Mouse (Mus musculus) ovary, postnatal 10 days (tissue): ENCODE results near the gene Tbc1d1.
"Not testable (repeated sequence)": the region's sequence is repeated elsewhere in the genome, so short reads cannot be mapped to it uniquely, and the experiment has no call there.

Experiments
- DNase-seq: peaks from one replicate; pipeline ENCODE4 v3.0.0; 2022; ENCODE audit warnings: low spot score

Tbc1d1 gene

DNA sequence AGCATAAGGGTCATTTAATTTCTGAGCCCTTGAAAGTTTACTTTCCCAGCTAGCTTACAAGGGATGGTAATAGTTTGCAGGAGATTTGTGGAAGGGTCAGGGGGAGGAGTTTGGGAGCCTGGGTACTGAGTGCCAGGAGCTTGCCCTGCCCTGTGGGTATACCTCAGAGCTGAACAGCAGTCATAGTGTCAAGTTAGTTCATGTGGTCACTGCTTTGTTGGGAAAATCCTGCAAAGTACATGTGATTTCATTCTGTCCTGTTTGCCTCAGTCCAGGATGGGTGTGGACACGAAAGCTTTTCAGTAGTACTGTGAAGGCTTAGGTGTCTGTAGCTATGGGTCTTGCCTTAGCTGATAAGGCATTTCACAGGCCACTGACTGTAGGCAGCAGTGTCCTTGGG lies 159.0 kb downstream of the Tbc1d1 start:
- no peak for DNase-seq

DNA sequence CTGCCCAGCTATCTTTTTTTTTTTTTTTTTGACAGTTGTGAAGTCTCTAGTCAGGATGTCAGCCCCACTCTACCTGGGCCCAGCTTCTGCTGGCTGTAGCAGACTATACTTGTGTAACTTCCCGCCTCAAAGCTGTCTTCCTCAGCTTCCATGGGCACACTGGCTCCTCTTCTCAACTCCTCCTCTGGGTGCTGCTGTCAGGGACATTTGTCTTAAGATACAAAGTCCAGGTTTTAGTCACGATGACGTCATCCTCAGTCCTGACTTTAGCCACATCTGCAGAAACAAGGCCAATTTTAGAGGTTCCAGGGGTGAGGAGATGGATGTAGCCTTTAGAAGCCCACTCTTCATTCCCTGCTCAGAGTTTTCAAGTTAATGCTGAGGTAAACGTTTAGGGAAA lies 167.2 kb downstream of the Tbc1d1 start:
- DNase-seq, result no peak

DNA sequence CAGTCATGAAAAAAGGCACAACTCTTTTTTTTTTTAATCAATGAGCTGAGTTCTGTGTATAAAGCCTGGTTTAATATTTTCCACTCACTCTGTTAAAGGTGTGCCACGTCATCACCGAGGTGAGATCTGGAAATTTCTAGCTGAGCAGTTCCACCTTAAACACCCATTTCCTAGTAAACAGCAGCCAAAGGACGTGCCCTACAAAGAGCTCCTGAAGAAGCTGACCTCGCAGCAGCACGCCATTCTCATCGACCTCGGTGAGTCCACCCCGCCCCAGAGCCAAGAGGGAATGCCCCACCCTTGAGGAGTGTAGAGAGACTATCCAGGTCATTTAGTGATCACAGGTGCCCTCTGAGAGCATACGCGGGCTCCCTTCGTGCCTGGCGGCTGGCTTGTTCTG lies 168.2 kb downstream of the Tbc1d1 start:
- DNase-seq, result no peak

DNA sequence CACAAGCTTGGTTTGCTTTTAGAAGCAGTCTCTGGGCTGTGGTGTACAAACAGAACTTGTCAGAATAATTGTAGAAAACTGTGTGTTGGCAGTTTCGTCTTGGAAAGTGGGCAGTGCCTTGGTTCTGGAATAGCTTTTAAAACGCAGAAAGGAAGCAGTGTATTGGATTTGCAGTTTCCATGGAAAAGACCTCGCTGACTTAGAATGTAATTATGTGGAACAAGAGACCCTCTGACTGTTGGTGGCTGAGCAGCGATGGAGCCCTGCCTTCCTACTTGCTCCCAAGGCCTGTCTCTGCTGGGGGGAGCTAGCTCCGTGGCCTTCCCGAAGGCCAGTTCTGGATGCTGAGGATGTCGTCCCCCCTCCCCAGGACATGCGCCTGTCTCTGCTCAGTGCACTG lies 168.8 kb downstream of the Tbc1d1 start:
- no peak for DNase-seq

DNA sequence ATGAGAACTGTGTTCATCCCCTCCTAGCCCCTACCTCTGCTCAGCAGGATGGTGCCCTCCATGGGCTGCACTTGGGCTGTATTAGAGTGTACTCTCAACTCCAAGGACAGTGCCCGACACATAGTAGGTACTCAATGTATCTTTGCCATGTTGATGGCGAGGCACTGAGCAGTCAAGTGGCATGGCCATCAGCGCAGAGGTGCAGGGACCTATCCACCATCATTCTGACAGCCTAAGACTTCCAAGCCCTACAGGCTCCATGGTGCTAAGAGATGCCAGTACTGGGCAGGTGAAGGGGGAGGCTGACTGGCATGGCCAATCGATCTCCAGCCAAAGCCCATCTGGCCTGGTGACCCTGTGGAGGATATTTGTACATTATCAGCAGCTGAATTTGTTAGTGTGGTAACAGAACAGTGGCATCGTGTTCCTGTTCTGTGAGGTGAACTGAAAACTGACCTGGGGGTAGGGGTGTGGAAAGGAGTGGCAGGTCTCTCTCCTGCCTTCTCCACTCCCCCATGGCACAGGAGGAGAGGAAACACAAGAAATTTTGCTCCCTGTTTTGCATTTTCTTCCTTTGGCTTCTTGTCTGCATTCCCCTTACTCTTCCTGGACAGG lies 169.7 kb downstream of the Tbc1d1 start:
- no peak for DNase-seq

DNA sequence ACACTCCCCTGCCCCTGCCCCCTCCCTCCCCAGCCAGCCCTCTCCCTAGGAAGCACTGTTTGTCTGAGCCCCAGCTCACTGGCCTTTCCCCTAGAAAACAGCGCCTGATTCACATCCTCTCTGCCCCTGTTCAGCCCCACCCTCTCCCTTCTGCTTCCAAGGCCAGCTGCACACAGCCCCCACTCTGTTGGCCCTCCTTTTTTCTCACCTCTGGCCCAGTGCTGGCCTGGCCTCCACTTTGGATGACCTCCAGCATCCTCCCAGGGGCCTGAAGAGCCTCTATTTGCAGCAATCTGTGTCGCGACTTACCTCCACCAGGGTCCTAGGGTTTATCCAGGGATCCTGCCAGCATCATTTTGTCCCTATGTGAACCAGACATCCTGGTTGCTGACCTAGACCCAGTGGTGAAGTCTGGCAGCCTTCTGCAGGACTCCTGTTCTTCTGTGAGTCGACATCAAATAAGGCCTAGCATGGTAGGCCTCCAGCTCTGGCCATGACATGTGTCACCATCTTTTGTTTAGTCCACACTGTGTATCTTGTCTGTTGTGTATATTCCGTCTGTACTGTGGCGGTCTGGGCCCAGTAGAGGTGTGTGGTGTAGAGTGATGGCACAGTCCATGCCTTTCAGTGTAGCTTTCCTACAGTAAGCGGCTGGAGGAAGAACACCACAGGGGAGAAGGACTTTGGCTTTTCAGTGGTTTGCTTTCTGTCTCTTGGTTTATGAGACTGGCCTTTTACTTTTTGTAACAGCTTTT lies 170.5 kb downstream of the Tbc1d1 start:
- no peak for DNase-seq

DNA sequence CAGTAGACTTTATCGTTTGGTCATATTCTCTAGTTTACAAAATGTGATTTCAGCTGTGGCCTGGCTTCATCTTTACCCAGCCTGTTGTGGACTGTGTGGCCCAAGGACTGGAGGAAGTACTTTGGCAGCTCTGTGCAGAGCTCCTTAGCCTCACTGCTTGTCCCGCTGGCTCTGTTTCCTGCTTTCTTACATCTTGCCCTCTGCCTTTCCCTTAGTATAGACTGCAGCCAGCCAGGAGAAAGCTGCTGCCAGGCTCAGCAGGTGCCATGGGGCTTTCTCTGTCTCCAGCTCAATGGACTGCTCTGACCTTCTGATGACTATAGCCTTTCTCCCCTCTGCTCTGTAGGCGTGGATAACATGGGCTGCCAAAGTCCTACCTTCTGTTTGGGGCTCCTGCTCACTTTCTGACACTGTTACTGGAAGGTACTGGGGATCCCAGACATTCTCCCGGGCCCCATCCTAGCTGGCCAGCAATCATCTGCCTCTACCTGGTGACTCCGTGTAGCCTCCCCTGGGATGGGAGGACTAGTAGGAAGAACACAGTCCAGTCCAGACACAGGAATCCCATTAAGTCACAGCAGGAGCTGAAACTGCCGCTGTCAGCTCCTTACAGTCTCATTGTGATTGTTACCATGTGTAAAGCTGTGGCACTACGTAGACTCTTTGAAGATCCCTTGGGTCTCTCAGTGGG lies 171.3 kb downstream of the Tbc1d1 start:
- no peak for DNase-seq

DNA sequence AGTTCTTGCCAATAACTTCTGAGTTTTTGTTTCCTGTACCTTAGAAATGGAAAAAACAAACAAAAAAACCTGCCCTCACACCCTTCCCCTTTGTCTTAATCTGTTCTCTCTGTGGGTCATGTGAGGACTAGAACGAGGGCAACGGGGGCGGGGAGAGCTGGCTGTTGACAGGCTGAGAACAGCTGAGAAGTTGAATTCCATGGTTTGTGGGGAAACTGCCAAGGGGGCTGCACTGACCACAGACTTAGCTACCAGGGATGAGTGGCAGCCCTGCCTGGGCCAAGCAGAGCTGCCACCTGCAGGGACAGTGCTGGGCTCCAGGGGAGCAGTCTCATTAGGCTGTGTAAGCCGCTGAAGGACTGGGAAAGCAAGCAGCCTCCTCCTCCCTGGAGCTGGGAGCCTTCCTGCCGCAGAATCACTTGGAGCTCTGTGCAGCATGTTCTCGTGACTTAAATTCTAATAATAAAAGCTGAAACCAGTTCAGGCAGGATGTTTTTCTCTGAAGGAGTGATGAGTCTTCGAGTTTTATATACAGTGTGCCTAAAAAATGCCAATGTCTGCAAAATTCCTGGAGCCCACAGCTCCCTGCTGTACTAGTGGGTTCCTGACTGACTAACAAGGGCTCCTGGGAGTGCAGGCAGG lies 180.8 kb downstream of the Tbc1d1 start:
- DNase-seq, result no peak

DNA sequence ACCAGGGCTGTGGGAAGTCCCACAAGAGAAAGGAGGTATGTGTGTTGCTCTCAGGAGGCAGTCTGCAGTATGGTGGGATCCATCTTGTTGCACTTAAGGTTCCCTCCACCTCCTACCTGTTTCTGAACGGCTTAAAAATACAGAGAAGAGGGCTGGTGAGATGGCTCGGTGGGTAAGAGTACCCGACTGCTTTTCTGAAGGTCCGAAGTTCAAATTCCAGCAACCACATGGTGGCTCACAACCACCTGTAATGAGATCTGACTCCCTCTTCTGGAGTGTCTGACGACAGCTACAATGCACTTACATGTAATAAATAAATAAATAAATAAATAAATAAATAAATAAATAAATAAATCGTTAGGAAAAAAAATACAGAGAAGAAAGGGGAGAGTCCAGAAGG lies 182.7 kb downstream of the Tbc1d1 start:
- DNase-seq, result not testable (repeated sequence)

DNA sequence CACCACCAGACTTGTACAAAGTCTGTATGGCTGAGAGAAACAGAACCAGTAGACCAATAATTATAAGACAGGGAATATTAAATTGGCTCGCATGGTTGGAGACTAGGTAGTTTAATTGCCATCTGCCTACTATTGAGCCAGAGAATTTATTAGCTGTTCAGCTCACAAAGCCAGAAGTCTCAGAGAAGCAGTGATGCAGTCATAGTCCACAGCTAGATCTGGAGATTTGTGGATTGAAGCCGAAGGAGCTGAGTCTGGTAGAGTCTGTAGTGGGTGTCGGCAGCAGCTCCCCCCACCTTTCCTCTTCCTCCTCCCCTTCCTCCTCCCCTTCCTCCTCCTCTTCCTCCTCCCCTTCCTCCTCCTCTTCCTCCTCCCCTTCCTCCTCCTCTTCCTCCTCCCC lies 184.3 kb downstream of the Tbc1d1 start:
- no peak for DNase-seq

DNA sequence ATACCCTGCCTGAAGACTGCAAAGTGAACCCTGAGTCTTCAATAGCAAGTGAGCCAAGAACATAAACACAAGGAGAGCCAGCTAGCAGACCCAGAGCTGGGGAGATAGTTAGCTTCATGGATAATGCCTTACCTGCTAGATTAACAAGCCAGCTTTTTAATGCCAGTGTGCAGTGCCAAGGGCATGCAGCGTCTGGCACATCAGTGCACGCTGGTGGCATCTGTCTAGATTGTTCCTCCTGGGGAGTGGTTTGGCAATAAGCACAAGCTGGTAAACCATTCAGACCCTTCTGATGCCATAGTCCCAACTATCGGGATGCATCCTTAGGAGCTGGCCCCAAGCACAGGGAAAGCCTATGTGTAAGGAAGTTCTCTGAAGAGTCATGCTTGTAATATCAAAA lies 185.6 kb downstream of the Tbc1d1 start:
- DNase-seq, result no peak

DNA sequence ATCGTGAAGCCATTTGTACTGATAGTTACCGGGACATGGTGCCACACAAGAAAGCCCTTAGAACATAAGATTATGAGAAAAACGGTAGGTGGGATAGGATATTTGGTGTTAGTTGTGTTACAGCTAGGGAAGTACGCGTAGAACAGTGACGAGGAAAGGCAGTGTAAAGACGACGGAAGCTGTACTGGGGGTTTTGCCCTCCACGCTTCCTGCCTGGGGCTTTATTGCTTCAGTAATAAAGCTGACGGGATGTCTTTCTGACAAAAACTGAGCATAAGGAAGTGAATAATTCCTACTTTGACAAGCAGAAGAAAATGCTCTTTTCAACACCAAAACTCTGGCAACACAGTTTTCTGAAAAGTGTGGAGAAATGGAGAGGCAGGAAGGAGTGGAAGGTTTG lies 186.0 kb downstream of the Tbc1d1 start:
- DNase-seq, result no peak

DNA sequence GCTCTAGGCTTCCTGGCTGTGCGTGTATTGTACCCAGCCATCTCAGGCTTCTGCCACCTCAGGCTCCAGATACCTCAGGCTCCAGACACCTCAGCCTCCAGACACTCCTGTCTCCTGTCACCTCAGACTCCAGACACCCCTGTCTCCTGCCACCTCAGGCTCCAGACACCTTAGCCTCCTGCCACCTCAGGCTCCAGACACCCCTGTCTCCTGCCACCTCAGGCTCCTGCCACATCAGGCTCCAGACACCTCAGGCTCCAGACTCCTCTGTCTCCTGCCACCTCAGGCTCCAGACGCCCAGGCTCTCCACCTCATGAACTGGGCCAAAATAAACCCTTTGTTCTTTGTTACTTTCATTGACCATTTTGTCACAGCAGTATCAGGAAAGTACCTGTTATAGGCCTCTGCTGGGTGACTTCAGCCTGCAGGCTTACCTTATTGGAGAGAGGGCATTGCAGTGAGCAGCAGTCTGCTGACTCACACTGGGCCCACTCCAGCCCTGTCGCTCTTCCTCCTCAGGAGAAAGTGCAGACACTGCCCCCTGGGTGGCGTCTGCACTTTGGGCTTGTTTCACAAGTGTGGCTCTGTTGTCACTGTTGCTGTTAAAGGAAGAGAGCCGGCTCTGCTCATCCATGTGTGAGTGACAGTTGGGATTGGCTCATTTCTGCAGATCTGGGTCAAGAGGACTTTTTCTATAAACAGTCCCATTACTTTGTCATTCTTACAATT lies 188.0 kb downstream of the Tbc1d1 start:
- no peak for DNase-seq

DNA sequence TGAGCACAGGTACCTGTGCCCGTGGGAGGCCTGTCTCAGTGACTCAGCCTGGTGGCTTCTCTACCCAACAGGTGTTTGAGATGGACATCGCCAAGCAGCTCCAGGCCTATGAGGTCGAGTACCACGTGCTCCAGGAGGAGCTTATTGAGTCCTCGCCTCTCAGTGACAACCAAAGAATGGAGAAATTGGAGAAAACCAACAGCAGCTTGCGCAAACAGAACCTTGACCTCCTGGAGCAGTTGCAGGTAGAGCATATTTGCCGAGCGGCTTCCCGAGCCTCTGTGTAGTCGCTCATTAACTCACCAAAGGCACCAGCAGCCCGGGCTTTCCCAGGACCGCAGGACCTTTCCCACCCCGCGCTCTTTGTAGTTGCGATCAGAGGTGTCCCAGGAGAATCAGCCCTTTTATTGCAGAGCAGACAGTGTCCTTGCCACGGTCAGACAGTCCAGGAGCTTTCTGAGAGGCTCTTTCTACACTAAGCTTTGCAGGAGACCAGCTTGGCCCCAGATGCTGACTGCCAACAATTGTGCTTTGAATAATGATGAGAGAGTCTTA lies 189.2 kb downstream of the Tbc1d1 start:
- no peak for DNase-seq

DNA sequence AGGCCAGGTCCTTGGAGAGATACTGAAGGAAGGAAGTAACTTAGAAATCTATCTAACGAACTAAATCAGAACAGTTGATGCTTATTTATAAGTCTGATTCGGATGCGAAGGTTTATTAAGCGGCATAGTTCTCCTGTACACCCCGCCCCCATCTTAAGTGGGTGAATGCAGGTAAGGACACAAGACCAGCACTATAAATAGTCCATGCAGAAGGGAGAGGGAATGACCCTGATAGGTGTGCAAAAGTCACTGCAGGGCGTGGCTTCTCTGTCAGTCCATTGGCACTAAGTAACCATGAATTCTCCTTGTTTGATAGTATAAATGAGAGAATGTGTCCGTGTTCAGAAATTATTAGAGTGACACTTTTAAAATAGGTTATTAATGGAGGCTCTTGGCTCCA lies 189.7 kb downstream of the Tbc1d1 start:
- no peak for DNase-seq

DNA sequence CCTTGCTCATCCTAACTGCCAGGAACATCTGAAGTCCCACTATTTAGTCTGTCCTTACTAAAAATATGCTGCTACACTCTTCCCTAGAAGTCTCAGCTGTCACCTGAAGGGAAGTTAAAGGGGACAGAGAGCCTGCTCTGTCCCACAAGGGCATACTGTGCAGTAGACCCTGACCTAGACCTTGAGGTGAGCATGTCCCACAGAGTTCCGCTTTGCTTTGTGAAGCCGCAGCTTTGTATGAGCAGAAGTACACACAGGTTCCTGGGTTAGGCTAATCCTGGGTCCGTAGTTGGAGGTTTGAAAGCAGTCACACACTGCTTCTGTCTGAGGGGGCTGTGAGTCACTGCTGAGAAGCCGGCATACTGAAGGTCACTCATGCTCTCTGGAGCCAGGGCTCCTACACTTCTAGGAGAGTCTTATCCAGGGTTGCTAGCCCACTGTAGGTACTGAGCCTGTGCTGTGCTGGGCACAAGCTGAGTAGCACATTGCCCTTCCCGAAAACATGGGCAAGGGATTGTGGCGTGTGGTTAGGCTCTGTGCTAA lies 190.3 kb downstream of the Tbc1d1 start:
- DNase-seq, result no peak

DNA sequence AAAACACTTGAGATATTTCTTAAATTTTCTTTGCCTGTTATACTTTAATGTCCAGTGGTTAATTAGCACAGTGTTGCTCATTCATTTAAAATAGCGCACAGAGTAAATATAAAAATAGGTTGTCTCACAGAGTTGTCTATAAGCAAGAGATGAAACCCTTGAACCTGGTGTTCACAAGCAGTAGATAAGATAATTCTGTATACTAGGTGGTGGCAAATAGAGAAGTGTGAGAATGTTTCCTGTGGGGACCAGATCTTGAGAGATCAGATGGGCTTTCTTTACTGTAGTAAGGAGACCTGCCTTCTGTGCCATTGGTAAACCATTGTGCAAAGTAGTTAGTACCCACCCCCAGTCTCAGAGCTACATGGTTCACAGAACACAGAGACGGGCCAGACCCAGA lies 192.1 kb downstream of the Tbc1d1 start:
- DNase-seq, result no peak

DNA sequence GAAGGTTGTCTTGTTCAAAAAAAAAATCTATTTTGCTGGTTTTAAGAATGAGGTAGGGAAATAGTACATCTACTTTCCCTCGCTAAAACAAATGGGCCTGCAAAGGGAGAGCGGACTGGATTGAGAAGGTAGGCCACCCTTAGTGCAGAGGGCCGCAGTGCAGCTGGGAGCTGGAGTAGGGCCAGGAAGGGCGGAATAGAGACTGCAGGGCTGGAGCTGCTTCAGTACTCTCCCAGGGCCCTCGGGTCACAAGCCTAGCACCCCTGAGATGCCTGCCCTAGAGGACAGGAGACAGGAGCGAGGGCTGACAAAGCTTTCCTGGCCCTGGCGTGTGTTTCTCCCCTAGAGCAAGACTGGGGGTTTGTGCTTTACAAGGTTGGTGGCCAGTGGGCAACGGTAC lies 192.7 kb downstream of the Tbc1d1 start:
- no peak for DNase-seq

DNA sequence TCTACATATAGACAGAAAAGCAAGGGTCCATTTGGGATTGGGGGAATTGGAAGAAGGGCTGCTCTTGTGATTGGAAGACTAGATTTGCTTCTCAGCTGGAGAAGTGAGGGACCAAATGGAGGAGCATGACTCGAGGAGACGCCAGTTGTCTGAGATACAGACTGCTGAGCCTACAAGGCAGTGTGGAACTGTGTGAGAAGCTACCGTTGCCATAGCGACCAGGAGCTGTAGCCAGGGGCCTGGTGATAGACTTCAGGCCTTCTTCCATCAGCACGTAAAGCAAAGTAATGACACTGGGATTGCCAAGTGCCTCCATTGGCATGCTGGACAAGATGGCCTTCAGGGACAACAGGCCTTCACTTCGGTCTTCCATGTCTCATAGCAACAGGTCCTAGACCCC lies 195.9 kb downstream of the Tbc1d1 start:
- DNase-seq, result no peak

DNA sequence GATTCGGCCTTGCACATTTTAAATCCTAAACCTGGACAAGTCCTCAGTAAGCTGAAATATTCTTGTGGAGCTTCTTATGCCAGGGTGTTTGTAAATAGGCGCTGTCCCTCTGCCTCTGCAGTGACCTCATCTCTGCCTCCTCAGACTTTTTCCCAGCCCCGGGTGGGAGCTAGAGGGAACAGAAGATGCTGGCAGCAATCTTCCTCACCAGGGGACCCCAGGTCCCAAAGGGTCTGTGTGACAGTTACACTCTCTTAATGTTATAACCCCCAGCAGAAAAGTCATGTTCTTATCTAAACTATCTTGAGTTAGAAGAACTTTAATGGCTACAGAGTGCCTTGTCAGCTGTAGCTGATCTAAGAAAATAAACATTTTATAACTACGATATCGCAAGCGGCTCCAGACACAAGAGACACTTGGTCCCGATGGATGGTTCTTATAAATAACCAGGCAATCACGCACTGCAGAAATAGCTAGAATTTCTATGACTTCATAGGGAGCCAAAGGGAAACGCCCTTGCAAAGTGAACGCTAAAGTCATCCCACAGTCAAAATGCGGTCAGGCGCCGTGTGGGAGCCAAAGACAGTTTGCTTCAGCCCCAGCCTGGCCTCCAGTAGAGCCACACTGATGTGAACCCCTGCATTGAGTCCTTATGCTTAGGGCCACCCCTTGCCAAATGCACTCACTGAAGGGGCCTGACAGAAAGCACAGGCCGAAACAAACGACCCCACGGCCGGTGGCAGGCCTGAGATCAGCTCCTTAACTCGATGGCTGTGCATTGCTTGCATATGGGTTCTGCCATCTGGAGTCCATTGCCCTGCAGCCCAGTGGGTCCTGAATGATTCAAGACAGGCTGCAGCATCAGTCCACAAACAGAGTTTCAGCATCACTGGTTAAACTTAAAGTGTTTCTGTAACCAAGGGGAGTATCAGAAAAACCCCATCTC lies 202.8 kb downstream of the Tbc1d1 start:
- DNase-seq, result no peak
